Mouse (Mus musculus) midbrain, embryonic 11.5 days (tissue): ENCODE results near the gene Ttf1. TPM values are rescaled to one million over a fixed set of nuclear protein-coding genes. Genes with fewer than 3 reads are reported as not detected.
"Not testable (repeated sequence)": the region's sequence is repeated elsewhere in the genome, so short reads cannot be mapped to it uniquely, and the experiment has no call there.

Source experiments
- ATAC-seq: fragments of 200-750 bp; cut with Nextera tagmentation; 2 replicates; pipeline ENCODE4 v1.8.0; 2017; ENCODE audit warnings: moderate TSS enrichment, moderate library complexity; ENCODE audit not compliant: low FRiP score
- DNase-seq: peaks from one replicate; pipeline ENCODE4 v3.0.0; 2015; ENCODE audit warnings: low spot score; ENCODE audit errors: missing footprints
- H3K27ac ChIP-seq: fragments of 300-500 bp; sonication (generic); 2 replicates; pipeline ENCODE4 v1.5.1; 2014; ENCODE audit warnings: low read depth, low read length
- H3K27me3 ChIP-seq: fragments of 300-500 bp; sonication (generic); 2 replicates; pipeline ENCODE4 v1.6.1; 2014; ENCODE audit warnings: mild to moderate bottlenecking, low read length, moderate library complexity, mixed read lengths; ENCODE audit not compliant: control insufficient read depth, insufficient read depth
- H3K36me3 ChIP-seq: fragments of 300-500 bp; sonication (generic); 2 replicates; pipeline ENCODE4 v1.6.1; 2014; ENCODE audit warnings: mild to moderate bottlenecking, low read length, moderate library complexity, mixed read lengths; ENCODE audit not compliant: control insufficient read depth, insufficient read depth
- H3K4me1 ChIP-seq: fragments of 300-500 bp; sonication (generic); 2 replicates; pipeline ENCODE4 v1.6.1; 2014; ENCODE audit warnings: low read length; ENCODE audit not compliant: control insufficient read depth, insufficient read depth
- H3K4me2 ChIP-seq: fragments of 300-500 bp; sonication (generic); 2 replicates; pipeline ENCODE4 v1.6.1; 2014; ENCODE audit warnings: mild to moderate bottlenecking, moderate library complexity
- H3K4me3 ChIP-seq: fragments of 300-500 bp; sonication (generic); 2 replicates; pipeline ENCODE4 v1.5.1; 2014; ENCODE audit warnings: low read depth, low read length
- H3K9ac ChIP-seq: fragments of 300-500 bp; sonication (generic); 2 replicates; pipeline ENCODE4 v1.6.1; 2014; ENCODE audit warnings: low read length
- H3K9me3 ChIP-seq: fragments of 300-500 bp; sonication (generic); 2 replicates; pipeline ENCODE4 v1.6.1; 2016; ENCODE audit warnings: low read length; ENCODE audit not compliant: control insufficient read depth
- WGBS: fragments of 180-500 bp; shearing (Covaris S2); extraction: QIAGEN DNeasy Blood & Tissue Kit; methylation state at CpG from one replicate; pipeline ENCODE4 v1.1.7; 2014; 5-methylcytosine and 5-hydroxymethylcytosine counted together
- polyA plus RNA-seq: library from polyadenylated mRNA; unstranded; fragments of >200 nt; fragmentation: Nextera tagmentation; extraction: Ambion mirVana; gene quantifications from 2 replicates; pipeline ENCODE4 v1.2.1, GENCODE M21; 2014

Ttf1 gene
- polyA plus RNA-seq, 1 experiment from 2014 or later, result 11.4 TPM

DNA sequence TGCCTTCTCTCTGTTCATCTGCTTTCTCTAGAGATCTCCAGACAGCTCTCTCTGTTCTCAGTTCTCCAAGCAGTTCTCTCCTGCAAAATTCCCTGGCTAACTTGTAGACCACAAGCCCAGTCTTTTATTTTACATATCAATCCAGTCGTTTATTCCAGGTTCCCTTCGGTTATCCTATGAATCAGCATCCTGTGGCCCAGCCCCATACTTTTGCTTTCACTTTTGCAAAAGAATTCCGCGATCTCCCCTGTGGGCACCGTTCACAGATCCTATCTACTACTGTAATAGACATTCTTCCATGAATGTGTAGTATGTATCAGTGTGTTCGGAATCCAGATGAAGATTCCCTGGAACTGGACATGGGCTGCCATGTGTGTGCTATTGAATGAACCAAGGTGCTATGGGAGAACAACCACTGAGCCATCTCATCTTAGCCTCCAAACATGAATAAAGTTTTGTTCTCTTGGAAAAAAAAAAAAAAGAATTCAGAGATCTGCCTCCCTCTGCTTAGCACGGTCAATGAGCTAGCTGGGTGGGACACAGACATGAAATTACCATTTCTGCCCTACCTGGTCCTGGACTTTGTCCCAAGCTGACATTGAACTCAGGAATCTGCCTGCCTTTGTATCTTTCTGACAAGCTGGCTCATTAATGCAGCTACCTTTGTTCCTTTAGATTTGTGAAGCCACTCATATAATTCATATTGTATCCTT is 40.9 kb downstream of the Ttf1 start:
- no peak overlapping the region for H3K4me3 ChIP-seq
- no peak for DNase-seq
- H3K4me1 ChIP-seq, result no peaks in the 10 kb centered on the region
- 79% methylated on average over 7 of the region's 7 CpGs for WGBS
- no peaks in the 10 kb centered on the region for H3K9me3 ChIP-seq
- no peak overlapping the region for H3K4me2 ChIP-seq
- H3K27me3 ChIP-seq, result no peaks in the 10 kb centered on the region
- ATAC-seq, result no peak
- no peak overlapping the region for H3K9ac ChIP-seq
- no peak overlapping the region for H3K27ac ChIP-seq
- H3K36me3 ChIP-seq, result no peaks in the 10 kb centered on the region

DNA sequence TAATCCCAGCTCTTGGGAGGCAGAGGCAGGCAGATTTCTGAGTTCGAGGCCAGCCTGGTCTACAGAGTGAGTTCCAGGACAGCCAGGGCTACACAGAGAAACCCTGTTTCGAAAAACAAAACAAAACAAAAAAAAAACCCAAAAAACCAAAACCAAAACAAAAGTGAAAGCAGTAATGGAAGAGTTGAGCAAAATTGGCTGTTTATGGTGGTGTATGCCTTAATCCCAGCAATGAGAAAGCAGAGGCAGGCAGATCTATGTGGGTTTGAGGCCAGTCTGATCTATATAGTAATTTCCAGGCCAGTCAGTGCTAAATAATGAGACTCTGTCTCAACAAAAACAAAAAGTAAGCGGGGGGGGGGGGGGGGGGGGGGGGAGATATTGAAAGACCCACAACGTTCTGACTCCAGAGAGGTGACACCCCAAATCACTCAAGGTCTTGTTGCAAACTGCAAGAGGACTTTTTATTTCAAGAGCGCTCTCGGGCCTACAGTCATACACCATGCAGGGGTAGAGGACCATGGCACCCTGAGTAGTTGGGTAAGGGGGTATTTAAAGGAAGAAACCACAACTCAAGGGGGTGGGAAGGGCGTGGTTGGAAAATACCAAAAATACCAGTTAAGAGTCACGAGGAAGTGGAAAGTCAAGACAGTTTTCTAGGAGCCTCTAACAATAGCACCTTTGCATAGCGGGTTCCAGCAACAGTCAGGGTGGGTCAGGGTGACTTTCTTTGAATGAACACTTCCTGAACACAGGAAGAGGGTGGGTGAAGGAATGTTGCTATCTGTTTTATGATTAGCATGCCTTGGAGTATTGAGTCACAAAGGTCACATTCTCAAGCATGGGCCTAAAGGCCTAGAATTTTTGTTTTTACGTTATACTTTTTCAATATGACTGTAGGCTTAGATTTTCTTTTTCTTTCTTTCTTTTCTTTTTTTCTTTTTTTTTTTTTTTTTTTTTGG is 42.6 kb downstream of the Ttf1 start:
- H3K9me3 ChIP-seq, H3K27me3 ChIP-seq, DNase-seq, ATAC-seq, H3K4me2 ChIP-seq, H3K4me3 ChIP-seq, H3K9ac ChIP-seq, H3K27ac ChIP-seq, H3K4me1 ChIP-seq, H3K36me3 ChIP-seq: not testable (repeated sequence)
- WGBS, result 85% methylated on average over 9 of the region's 10 CpGs

DNA sequence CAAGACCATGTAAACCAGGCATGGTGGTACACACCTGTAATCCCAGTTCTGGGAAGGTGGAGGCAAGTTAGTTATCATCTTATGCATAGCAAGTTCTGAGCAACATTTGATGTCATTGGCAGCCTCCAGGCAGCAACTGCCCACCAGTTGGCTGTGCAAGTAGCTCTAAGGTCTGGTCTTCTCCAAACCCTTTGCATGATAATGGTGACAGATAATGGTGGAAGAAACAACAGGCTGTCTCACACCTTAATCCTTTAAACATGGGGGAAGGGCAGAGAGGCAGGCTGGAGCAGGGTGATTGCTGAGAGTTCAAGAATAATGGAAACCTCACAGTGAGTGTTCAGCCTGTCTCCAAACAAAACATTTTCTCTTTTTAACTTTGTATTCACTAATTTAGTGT is 60.9 kb downstream of the Ttf1 start:
- H3K4me2 ChIP-seq, result no peak overlapping the region
- peaks cover under 1% of the 10 kb centered on the region for H3K4me1 ChIP-seq
- H3K4me3 ChIP-seq, result no peak overlapping the region
- DNase-seq (no peak), ATAC-seq (no peak)
- no peak overlapping the region for H3K27ac ChIP-seq
- H3K9ac ChIP-seq, result no peak overlapping the region
- H3K27me3 ChIP-seq, result no peaks in the 10 kb centered on the region
- H3K9me3 ChIP-seq, result no peaks in the 10 kb centered on the region
- no peaks in the 10 kb centered on the region for H3K36me3 ChIP-seq

DNA sequence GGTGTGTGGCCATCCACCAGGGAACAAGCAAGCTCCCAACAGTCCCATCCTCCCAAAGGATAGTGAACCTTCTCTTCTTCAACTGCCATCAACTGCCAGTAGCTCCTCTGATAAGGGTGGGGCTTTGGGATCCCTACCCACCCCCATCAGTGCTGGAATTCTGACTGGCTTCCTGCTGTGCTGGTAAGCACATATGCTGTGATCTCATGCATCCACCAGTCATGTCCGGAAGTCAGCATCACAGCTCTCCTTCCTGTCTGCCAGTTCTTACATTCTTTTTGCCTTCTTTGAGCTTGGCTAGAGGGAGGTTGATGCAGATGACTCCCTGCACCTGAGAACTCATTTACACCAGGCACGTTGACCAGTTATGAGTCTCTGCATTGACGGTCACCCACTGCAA is 62.4 kb downstream of the Ttf1 start:
- WGBS, result 81% methylated on average over 3 of the region's 3 CpGs
- H3K4me1 ChIP-seq, result peaks cover 5% of the 10 kb centered on the region
- no peaks in the 10 kb centered on the region for H3K9me3 ChIP-seq
- no peaks in the 10 kb centered on the region for H3K27me3 ChIP-seq
- no peak overlapping the region for H3K9ac ChIP-seq
- ATAC-seq, result no peak
- H3K4me3 ChIP-seq, result no peak overlapping the region
- H3K4me2 ChIP-seq, result no peak overlapping the region
- H3K27ac ChIP-seq, result no peak overlapping the region
- no peak for DNase-seq
- H3K36me3 ChIP-seq, result no peaks in the 10 kb centered on the region

DNA sequence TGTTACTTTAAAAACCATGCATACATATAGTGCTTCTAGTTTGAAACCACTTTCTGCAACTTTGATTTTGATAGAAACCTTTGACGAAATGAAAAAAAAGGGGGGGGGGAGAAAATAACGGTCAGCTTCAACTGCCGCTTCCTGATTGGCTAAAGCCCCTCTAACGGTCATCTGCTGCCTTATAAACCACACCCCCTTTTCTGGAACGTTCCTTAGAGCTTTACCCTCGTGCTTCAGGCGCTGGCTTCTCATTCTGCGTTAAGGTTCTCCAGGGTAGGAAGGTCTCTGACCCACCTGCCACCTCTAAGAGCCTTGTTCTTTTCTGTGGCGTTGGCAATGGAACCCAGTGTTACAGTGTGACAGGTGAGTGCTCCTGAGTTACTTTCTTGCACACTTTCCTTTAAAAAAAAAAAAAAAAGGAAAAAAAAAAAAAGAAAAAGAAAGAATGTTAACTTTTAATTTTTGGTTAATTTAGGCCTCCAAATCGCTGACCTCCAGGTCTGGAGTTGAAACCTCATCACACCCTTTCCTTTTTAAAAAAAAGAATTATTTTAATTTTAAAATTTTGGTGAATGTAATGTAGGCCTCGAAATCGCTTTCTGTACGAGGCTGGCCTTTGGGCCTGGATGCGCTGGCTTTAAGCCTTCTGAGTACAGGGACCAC is 64.0 kb downstream of the Ttf1 start, which contains the start of gene Setx:
Gene Setx (plus strand): TSS at position 275 of the 663 bp plus-strand sequence.
- Histone ChIP-seq H3K27ac (peak within 1 kb of the TSS; percentile 91), H3K27me3 (no peaks in the 10 kb centered on the region), H3K9me3 (no peaks in the 10 kb centered on the region), H3K4me3 (peak within 1 kb of the TSS; percentile 71), H3K36me3 (no peaks in the 10 kb centered on the region), H3K4me2 (peak within 1 kb of the TSS; percentile 77), H3K9ac (peak within 1 kb of the TSS; percentile 81), H3K4me1 (peaks cover 5% of the 10 kb centered on the region)
- DNase-seq (no peak), ATAC-seq (no peak)
- 73% methylated on average over 14 of the region's 14 CpGs for WGBS

DNA sequence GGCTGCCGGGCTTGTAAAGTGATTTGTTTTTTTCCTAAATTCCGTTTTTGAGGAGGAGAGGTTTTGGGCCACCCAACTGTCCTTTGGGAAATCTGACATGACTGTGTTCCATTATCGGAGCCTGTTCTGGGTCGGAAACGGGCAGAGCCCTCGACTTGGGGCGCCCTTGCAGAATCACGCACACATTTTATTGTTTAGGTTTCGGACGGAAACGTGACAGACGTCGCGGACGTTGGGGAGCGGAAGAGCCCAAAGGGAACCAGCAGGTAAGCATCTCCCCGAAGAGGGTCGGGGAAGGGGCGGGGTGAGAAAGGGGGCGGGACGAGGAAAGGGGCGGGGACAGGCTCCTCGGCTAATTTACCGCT is 64.5 kb downstream of the Ttf1 start:
- peak overlapping the region; percentile 14 for H3K9ac ChIP-seq
- H3K4me1 ChIP-seq, result peaks cover 5% of the 10 kb centered on the region
- H3K4me3 ChIP-seq, result peak overlapping the region; percentile 71
- H3K4me2 ChIP-seq, result peak overlapping the region; percentile 77
- H3K36me3 ChIP-seq, result no peaks in the 10 kb centered on the region; the same call in 1 of the 2 replicates
- H3K27ac ChIP-seq, result no peak overlapping the region
- DNase-seq (no peak), ATAC-seq (no peak)
- no peaks in the 10 kb centered on the region for H3K27me3 ChIP-seq
- H3K9me3 ChIP-seq, result no peaks in the 10 kb centered on the region
- under 1% methylated on average over 23 of the region's 24 CpGs for WGBS

DNA sequence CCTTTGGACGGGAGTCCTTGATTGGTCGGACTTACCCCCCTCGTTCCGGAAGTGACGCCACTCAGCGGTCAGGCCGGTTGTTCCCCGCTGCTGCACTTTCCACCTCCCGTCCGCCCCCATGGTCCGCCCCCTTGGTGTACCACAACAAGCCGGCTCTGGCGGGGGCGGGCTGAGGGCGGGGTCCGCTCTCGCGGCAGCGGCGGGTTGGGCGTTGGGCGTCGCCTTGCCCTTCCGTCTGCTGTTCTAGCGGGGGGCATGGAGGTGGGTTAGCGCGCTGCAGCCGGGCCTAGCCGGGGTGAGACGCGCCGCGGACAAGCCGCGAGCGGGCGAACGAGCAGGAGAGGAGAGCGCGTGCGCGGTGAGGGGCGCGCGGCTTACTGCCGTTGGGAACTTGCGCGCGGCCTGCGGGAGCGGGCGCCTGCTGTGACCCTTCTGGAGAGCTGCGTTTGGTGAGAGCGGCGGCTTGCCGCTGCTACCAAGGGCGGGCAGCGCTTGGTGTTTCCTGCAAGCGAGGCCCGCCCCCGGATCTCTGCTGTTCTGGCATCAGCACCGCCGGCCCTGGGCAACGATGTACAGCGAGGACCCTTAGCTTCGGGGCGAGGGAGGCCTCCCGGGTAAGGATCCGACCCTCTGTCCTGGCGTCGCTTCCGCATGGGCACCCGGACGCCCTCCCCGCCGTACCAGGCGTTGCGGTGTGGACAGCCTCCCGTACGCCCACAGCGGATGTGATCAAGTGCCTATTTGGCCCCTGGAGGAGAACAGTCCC is 65.1 kb downstream of the Ttf1 start:
- H3K36me3 ChIP-seq, result no peaks in the 10 kb centered on the region; the same call in 1 of the 2 replicates
- WGBS, result under 1% methylated on average over 79 of the region's 81 CpGs
- H3K27ac ChIP-seq, result peak overlapping the region; percentile 91
- ATAC-seq (peak; percentile 99), DNase-seq (peak; percentile 99)
- peak overlapping the region; percentile 71 for H3K4me3 ChIP-seq
- no peaks in the 10 kb centered on the region for H3K9me3 ChIP-seq
- H3K9ac ChIP-seq, result peak overlapping the region; percentile 81
- H3K4me2 ChIP-seq, result peak overlapping the region; percentile 77
- H3K4me1 ChIP-seq, result peaks cover 5% of the 10 kb centered on the region
- H3K27me3 ChIP-seq, result no peaks in the 10 kb centered on the region

DNA sequence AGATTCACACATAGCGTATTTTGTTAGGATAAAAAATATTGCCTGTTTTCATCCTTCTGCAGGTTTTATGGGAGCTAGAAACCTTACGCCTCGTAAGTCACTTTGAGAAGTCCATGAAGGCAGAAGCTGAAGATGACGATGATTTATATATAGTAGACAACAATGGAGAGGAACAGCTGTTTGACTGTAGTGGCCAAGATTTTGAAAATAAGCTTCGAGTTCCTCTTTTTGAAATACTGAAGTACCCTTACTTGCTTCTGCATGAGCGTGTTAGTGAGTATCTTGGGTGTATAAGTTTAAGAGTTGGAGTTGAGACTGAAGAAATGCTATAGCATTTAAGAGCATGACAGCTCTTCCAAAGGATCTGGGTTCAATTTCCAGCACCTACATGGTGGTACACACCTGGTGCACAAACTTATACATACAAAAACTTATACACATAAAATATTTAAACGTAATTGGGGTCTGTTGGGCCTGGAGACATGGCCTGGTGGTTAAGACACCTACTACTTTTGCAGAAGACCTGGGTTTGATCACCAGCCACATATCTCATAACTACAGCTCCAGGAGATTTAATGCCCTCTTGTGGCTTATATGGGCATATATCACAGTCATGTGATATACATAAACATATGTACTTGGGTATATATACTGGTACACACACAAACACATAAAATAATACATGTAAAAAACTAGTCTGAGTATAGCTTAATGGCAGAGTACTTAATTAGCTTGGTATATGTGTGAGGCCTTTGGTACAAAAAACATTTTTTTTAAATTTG is 70.2 kb downstream of the Ttf1 start:
- 93% methylated on average over 7 of the region's 7 CpGs for WGBS
- Histone ChIP-seq H3K4me3 (no peak overlapping the region), H3K4me2 (no peak overlapping the region), H3K36me3 (peaks cover 6% of the 10 kb centered on the region; the same call in 1 of the 2 replicates), H3K4me1 (peaks cover 5% of the 10 kb centered on the region), H3K9ac (no peak overlapping the region), H3K9me3 (no peaks in the 10 kb centered on the region), H3K27me3 (no peaks in the 10 kb centered on the region), H3K27ac (no peak overlapping the region)
- ATAC-seq, result no peak
- DNase-seq, result no peak
